23 mouse cellular contexts compared by ENCODE assay signal in genomic region chr6:38923450-38923849, GRCm38 (mm10). TPM values are rescaled to one million over a fixed set of nuclear protein-coding genes. Genes with fewer than 3 reads are reported as not detected.
DNase-seq lines count a peak whose midpoint lies in the region; ATAC-seq and TF ChIP-seq lines count a peak whose summit lies in the region.
"Had no signal": no experiment of that assay in that cellular context is flagged by ENCODE, and none has a peak within 500 bp of the region (broad histone marks: within the 10 kb centered on the region; RNA-seq: fewer than 3 reads in every experiment).

No protein-coding gene starts in this region.

- no peak for ATAC-seq in forebrain, embryonic 15.5 days (replicated peaks)
- no peak for ATAC-seq in lung, embryonic 14.5 days (ENCODE audit: insufficient read depth)
- ATAC-seq in liver, embryonic 16.5 days (ENCODE audit: low read depth): no peak
- no peak for ATAC-seq in frontal cortex, adult (ENCODE audit: low TSS enrichment)
- ATAC-seq: activated CD4-positive, CD25-positive, alpha-beta regulatory T cell, adult 4 months; CD4-positive, CD25-positive, alpha-beta regulatory T cell, adult 4 months had no signal

- H3K27ac ChIP-seq in forebrain, embryonic 10.5 days: 0 out of 2 replicates have a peak overlapping the region, but pooled peaks have one; percentile 2
- H3K27ac ChIP-seq in forebrain, embryonic 15.5 days (replicated peaks): no peak overlapping the region
- H3K27ac ChIP-seq in lung, embryonic 14.5 days (ENCODE audit: low read depth): peak overlapping the region; percentile 63
- peak overlapping the region; percentile 88; the same call in 1 of the 2 replicates for H3K27ac ChIP-seq in bone marrow, adult 2 months (ENCODE audit: control insufficient read depth, insufficient read depth, low read depth, low read length, poor library complexity)
- peak overlapping the region; percentile 100 for H3K27ac ChIP-seq in liver, embryonic 16.5 days (ENCODE audit: low read length)
- H3K27ac ChIP-seq: hindbrain, embryonic 13.5 days had no signal

- WGBS in forebrain, embryonic 10.5 days: 90% methylated on average over 4 of the region's 4 CpGs
- WGBS in forebrain, embryonic 15.5 days: 91% methylated on average over 4 of the region's 4 CpGs
- 62% methylated on average over 4 of the region's 4 CpGs for WGBS in lung, embryonic 14.5 days
- WGBS in bone marrow, adult 2 months: 63% methylated on average over 4 of the region's 4 CpGs
- 46% methylated on average over 4 of the region's 4 CpGs for WGBS in liver, embryonic 16.5 days (ENCODE audit: insufficient replicate concordance)

- TF ChIP-seq CTCF in lung, embryonic 14.5 days (IDR thresholded peaks at IDR 0.05; ENCODE audit: low read depth): no peak
- TF ChIP-seq CTCF in bone marrow, adult 2 months (IDR thresholded peaks at IDR 0.05; ENCODE audit: control insufficient read depth, insufficient read depth, low read length): no peak

- H3K36me3 ChIP-seq in forebrain, embryonic 10.5 days (replicated peaks): no peaks in the 10 kb centered on the region
- no peaks in the 10 kb centered on the region for H3K36me3 ChIP-seq in forebrain, embryonic 15.5 days
- H3K36me3 ChIP-seq in lung, embryonic 14.5 days (ENCODE audit: insufficient read depth): no peaks in the 10 kb centered on the region
- H3K36me3 ChIP-seq in liver, embryonic 16.5 days (ENCODE audit: control insufficient read depth, insufficient read depth): no peaks in the 10 kb centered on the region
- H3K36me3 ChIP-seq: hindbrain, embryonic 13.5 days had no signal

- no peak overlapping the region for H3K4me2 ChIP-seq in forebrain, embryonic 15.5 days (replicated peaks)
- H3K4me2 ChIP-seq in lung, embryonic 14.5 days: no peak overlapping the region; the same call in 1 of the 2 replicates
- peak overlapping the region; percentile 72 for H3K4me2 ChIP-seq in liver, embryonic 16.5 days (ENCODE audit: low read depth, low read length)
- H3K4me2 ChIP-seq: hindbrain, embryonic 13.5 days; midbrain, embryonic 11.5 days had no signal

- TF ChIP-seq POLR2A in bone marrow, adult 2 months (IDR thresholded peaks at IDR 0.05; ENCODE audit: borderline replicate concordance, control insufficient read depth, low read depth, low read length): no peak

- H3K27me3 ChIP-seq in forebrain, embryonic 10.5 days (ENCODE audit: poor library complexity, severe bottlenecking): no peaks in the 10 kb centered on the region
- no peaks in the 10 kb centered on the region for H3K27me3 ChIP-seq in forebrain, embryonic 15.5 days
- H3K27me3 ChIP-seq in lung, embryonic 14.5 days (ENCODE audit: insufficient read depth, low read length): no peaks in the 10 kb centered on the region
- H3K27me3 ChIP-seq in liver, embryonic 16.5 days (ENCODE audit: control insufficient read depth, insufficient read depth, low read depth, low read length): no peaks in the 10 kb centered on the region
- H3K27me3 ChIP-seq: hindbrain, embryonic 13.5 days had no signal

- no peak overlapping the region for H3K4me3 ChIP-seq in forebrain, embryonic 10.5 days
- H3K4me3 ChIP-seq in forebrain, embryonic 15.5 days: no peak overlapping the region
- H3K4me3 ChIP-seq in lung, embryonic 14.5 days (ENCODE audit: low read depth, low read length): no peak overlapping the region
- no peak overlapping the region for H3K4me3 ChIP-seq in bone marrow, adult 2 months (replicated peaks; ENCODE audit: control insufficient read depth, low read depth, low read length)
- peak overlapping the region; percentile 35 for H3K4me3 ChIP-seq in liver, embryonic 16.5 days (ENCODE audit: low read depth, low read length)
- H3K4me3 ChIP-seq: hindbrain, embryonic 13.5 days had no signal

- no peaks in the 10 kb centered on the region for H3K9me3 ChIP-seq in forebrain, embryonic 10.5 days
- no peaks in the 10 kb centered on the region for H3K9me3 ChIP-seq in forebrain, embryonic 15.5 days
- H3K9me3 ChIP-seq in lung, embryonic 14.5 days (ENCODE audit: low read depth, low read length): no peaks in the 10 kb centered on the region
- H3K9me3 ChIP-seq in liver, embryonic 16.5 days (replicated peaks; ENCODE audit: control insufficient read depth, low read length): no peaks in the 10 kb centered on the region
- H3K9me3 ChIP-seq: hindbrain, embryonic 13.5 days had no signal

- DNase-seq in forebrain, embryonic 10.5 days (ENCODE audit: extremely low spot score, low spot score): no peak
- no peak for DNase-seq in lung, embryonic 14.5 days
- no peak for DNase-seq in lung, postnatal 14 days
- DNase-seq in layer of hippocampus, adult 11-12 months (ENCODE audit: low spot score): no peak
- DNase-seq: adrenal gland, postnatal 10 days; cerebellum, adult 11-12 months; cerebellum, postnatal 25 days; embryo, embryonic 11 days; gastrocnemius, postnatal 10 days; heart, adult 18-20 months; kidney, adult 11 months; layer of hippocampus, postnatal 36 days; retina, postnatal 1 day; thymus, adult 18-20 months; thymus, postnatal 4 days had no signal

- H3K9ac ChIP-seq in forebrain, embryonic 15.5 days (replicated peaks): no peak overlapping the region
- no peak overlapping the region for H3K9ac ChIP-seq in lung, embryonic 14.5 days
- H3K9ac ChIP-seq in liver, embryonic 16.5 days (ENCODE audit: low read depth, low read length): peak overlapping the region; percentile 68
- H3K9ac ChIP-seq: hindbrain, embryonic 13.5 days had no signal

- peaks cover 8% of the 10 kb centered on the region; the same call in 1 of the 2 replicates for H3K4me1 ChIP-seq in forebrain, embryonic 10.5 days
- H3K4me1 ChIP-seq in forebrain, embryonic 15.5 days: peaks cover 9% of the 10 kb centered on the region
- H3K4me1 ChIP-seq in lung, embryonic 14.5 days (ENCODE audit: insufficient read depth): 0 out of 2 replicates have a peak, but pooled peaks cover 7% of the 10 kb centered on the region
- peaks cover 11% of the 10 kb centered on the region for H3K4me1 ChIP-seq in bone marrow, adult 2 months (ENCODE audit: control insufficient read depth, insufficient read depth, low read length)
- peaks cover 80% of the 10 kb centered on the region for H3K4me1 ChIP-seq in liver, embryonic 16.5 days (ENCODE audit: control insufficient read depth, low read depth, low read length)

RNA-seq across cellular contexts. Expression of gene Hipk2, which starts 47.5 kb away (rescaled TPM):
- 26.4 and 29.0 TPM in 2 replicates for polyA plus RNA-seq in forebrain, embryonic 10.5 days (2016; fragmentation: Nextera tagmentation; extraction: Ambion mirVana)
- polyA plus RNA-seq in forebrain, embryonic 15.5 days (2015; fragmentation: Nextera tagmentation; extraction: Ambion mirVana): 29.2 and 29.7 TPM in 2 replicates
- 18.2 and 20.8 TPM in 2 replicates for polyA plus RNA-seq in lung, embryonic 14.5 days (2014; fragmentation: Nextera tagmentation; extraction: Ambion mirVana)
- polyA plus RNA-seq in bone marrow, adult 2 months (2011; ENCODE audit: insufficient read depth, insufficient read length, low replicate concordance, missing spikeins): 23.4 and 39.5 TPM in 2 replicates
- 17.5 and 19.8 TPM in 2 replicates for polyA plus RNA-seq in liver, embryonic 16.5 days (2015; fragmentation: Nextera tagmentation; extraction: Ambion mirVana)

RNA-seq across cellular contexts. Expression of gene Tbxas1, which starts 48.2 kb away (rescaled TPM):
- 0.98 and 1.4 TPM in 2 replicates for polyA plus RNA-seq in forebrain, embryonic 10.5 days (2016; fragmentation: Nextera tagmentation; extraction: Ambion mirVana)
- 1.2 and 1.8 TPM in 2 replicates for polyA plus RNA-seq in forebrain, embryonic 15.5 days (2015; fragmentation: Nextera tagmentation; extraction: Ambion mirVana)
- 2.7 and 3.4 TPM in 2 replicates for polyA plus RNA-seq in lung, embryonic 14.5 days (2014; fragmentation: Nextera tagmentation; extraction: Ambion mirVana)
- 25.1 and 59.7 TPM in 2 replicates for polyA plus RNA-seq in bone marrow, adult 2 months (2011; ENCODE audit: insufficient read depth, insufficient read length, low replicate concordance, missing spikeins)
- 10.8 and 12.8 TPM in 2 replicates for polyA plus RNA-seq in liver, embryonic 16.5 days (2015; fragmentation: Nextera tagmentation; extraction: Ambion mirVana)
